Comparison of ENCODE assay signal across 16 mouse cellular contexts in genomic region chr2:131499290-131499845, GRCm38 (mm10). TPM values are rescaled to one million over a fixed set of nuclear protein-coding genes. Genes with fewer than 3 reads are reported as not detected.
DNase-seq lines count a peak whose midpoint lies in the region; ATAC-seq and TF ChIP-seq lines count a peak whose summit lies in the region.
"Had no signal": no experiment of that assay in that cellular context is flagged by ENCODE, and none has a peak within 500 bp of the region (broad histone marks: within the 10 kb centered on the region; RNA-seq: fewer than 3 reads in every experiment).

No protein-coding gene starts in this region.

- no peaks in the 10 kb centered on the region for H3K9me3 ChIP-seq in kidney, embryonic 16.5 days (ENCODE audit: low read length)
- H3K9me3 ChIP-seq in midbrain, embryonic 13.5 days, result no peaks in the 10 kb centered on the region
- H3K9me3 ChIP-seq in midbrain, postnatal 0 days (ENCODE audit: low read length), result no peaks in the 10 kb centered on the region
- no peaks in the 10 kb centered on the region for H3K9me3 ChIP-seq in liver, postnatal 0 days (ENCODE audit: low read length)
- H3K9me3 ChIP-seq: embryonic facial prominence, embryonic 12.5 days; forebrain, embryonic 10.5 days; hindbrain, embryonic 10.5 days; lung, embryonic 15.5 days had no signal

- no peak overlapping the region for H3K9ac ChIP-seq in kidney, embryonic 16.5 days (replicated peaks; ENCODE audit: low read length)
- no peak overlapping the region for H3K9ac ChIP-seq in midbrain, embryonic 13.5 days (replicated peaks)
- no peak overlapping the region for H3K9ac ChIP-seq in midbrain, postnatal 0 days (replicated peaks; ENCODE audit: low read length, poor library complexity, severe bottlenecking)
- 0 out of 2 replicates have a peak overlapping the region, but pooled peaks have one; percentile 11 for H3K9ac ChIP-seq in liver, postnatal 0 days (replicated peaks)
- H3K9ac ChIP-seq: embryonic facial prominence, embryonic 12.5 days; lung, embryonic 15.5 days had no signal

- H3K27me3 ChIP-seq in kidney, embryonic 16.5 days (ENCODE audit: insufficient read depth, low read length), result no peaks in the 10 kb centered on the region
- H3K27me3 ChIP-seq in midbrain, embryonic 13.5 days, result no peaks in the 10 kb centered on the region
- H3K27me3 ChIP-seq in midbrain, postnatal 0 days (ENCODE audit: insufficient read depth, low read length), result no peaks in the 10 kb centered on the region
- H3K27me3 ChIP-seq in liver, postnatal 0 days (ENCODE audit: insufficient read depth, low read length), result no peaks in the 10 kb centered on the region
- H3K27me3 ChIP-seq: embryonic facial prominence, embryonic 12.5 days; lung, embryonic 15.5 days had no signal

- H3K4me2 ChIP-seq in kidney, embryonic 16.5 days (replicated peaks; ENCODE audit: low read depth, low read length), result no peak overlapping the region
- no peak overlapping the region for H3K4me2 ChIP-seq in midbrain, embryonic 13.5 days (replicated peaks)
- no peak overlapping the region for H3K4me2 ChIP-seq in midbrain, postnatal 0 days (ENCODE audit: low read depth, low read length, poor library complexity, severe bottlenecking)
- peak overlapping the region; percentile 13; the same call in 1 of the 2 replicates for H3K4me2 ChIP-seq in liver, postnatal 0 days (ENCODE audit: low read depth, low read length)
- H3K4me2 ChIP-seq: embryonic facial prominence, embryonic 12.5 days; lung, embryonic 15.5 days had no signal

- no peak for ATAC-seq in kidney, embryonic 16.5 days (ENCODE audit: low FRiP score, low TSS enrichment)
- ATAC-seq in midbrain, embryonic 13.5 days, result peak; percentile 28; the same call in 1 of the 2 replicates
- no peak for ATAC-seq in midbrain, postnatal 0 days (ENCODE audit: low FRiP score)
- ATAC-seq in liver, postnatal 0 days, result no peak

- 78% methylated on average over 5 of the region's 5 CpGs for WGBS in kidney, embryonic 16.5 days
- WGBS in midbrain, embryonic 13.5 days, result 78% methylated on average over 5 of the region's 5 CpGs
- WGBS in midbrain, postnatal 0 days, result 77% methylated on average over 5 of the region's 5 CpGs
- 69% methylated on average over 5 of the region's 5 CpGs for WGBS in liver, postnatal 0 days (ENCODE audit: insufficient replicate concordance)

- H3K36me3 ChIP-seq in kidney, embryonic 16.5 days (ENCODE audit: insufficient read depth, low read length), result no peaks in the 10 kb centered on the region
- no peaks in the 10 kb centered on the region for H3K36me3 ChIP-seq in midbrain, embryonic 13.5 days
- H3K36me3 ChIP-seq in midbrain, postnatal 0 days (ENCODE audit: insufficient read depth, low read length), result no peaks in the 10 kb centered on the region
- H3K36me3 ChIP-seq in liver, postnatal 0 days (replicated peaks; ENCODE audit: insufficient read depth, low read length), result peaks cover 4% of the 10 kb centered on the region; the same call in 1 of the 2 replicates
- H3K36me3 ChIP-seq: embryonic facial prominence, embryonic 12.5 days; forebrain, embryonic 10.5 days; hindbrain, embryonic 10.5 days; lung, embryonic 15.5 days had no signal

- DNase-seq in heart, adult 11 months, result peak; percentile 97
- DNase-seq in heart, postnatal 25 days (ENCODE audit: low spot score), result no peak
- peak; percentile 30 to 56 for DNase-seq in kidney, postnatal 36 days
- no peak for DNase-seq in midbrain, postnatal 0 days (ENCODE audit: low spot score)
- DNase-seq in liver, postnatal 0 days, result no peak
- DNase-seq in spleen, adult 12 weeks (ENCODE audit: low spot score), result no peak
- DNase-seq: cerebellum, adult 11 months; left cerebral cortex, postnatal 4 days; right cerebral cortex, postnatal 4 days; thymus, adult 2 months had no signal

- no peak for TF ChIP-seq CTCF in midbrain, postnatal 0 days (IDR thresholded peaks at IDR 0.05)
- no peak for TF ChIP-seq CTCF in liver, postnatal 0 days (IDR thresholded peaks at IDR 0.05; ENCODE audit: low read depth)

- TF ChIP-seq EP300 in liver, postnatal 0 days (IDR thresholded peaks at IDR 0.05; ENCODE audit: low read depth), result no peak

- no peak overlapping the region for H3K4me3 ChIP-seq in kidney, embryonic 16.5 days (ENCODE audit: low read length)
- H3K4me3 ChIP-seq in midbrain, embryonic 13.5 days (replicated peaks), result no peak overlapping the region
- no peak overlapping the region for H3K4me3 ChIP-seq in midbrain, postnatal 0 days (ENCODE audit: low read depth, low read length)
- no peak overlapping the region for H3K4me3 ChIP-seq in liver, postnatal 0 days (ENCODE audit: low read depth, low read length)
- H3K4me3 ChIP-seq: embryonic facial prominence, embryonic 12.5 days; forebrain, embryonic 10.5 days; hindbrain, embryonic 10.5 days; lung, embryonic 15.5 days had no signal

- H3K27ac ChIP-seq in kidney, embryonic 16.5 days (ENCODE audit: low read length), result no peak overlapping the region
- no peak overlapping the region for H3K27ac ChIP-seq in midbrain, embryonic 13.5 days
- H3K27ac ChIP-seq in midbrain, postnatal 0 days (ENCODE audit: low read depth, low read length), result no peak overlapping the region
- peak overlapping the region; percentile 7; the same call in 1 of the 2 replicates for H3K27ac ChIP-seq in liver, postnatal 0 days (ENCODE audit: low read depth)
- H3K27ac ChIP-seq: embryonic facial prominence, embryonic 12.5 days; forebrain, embryonic 10.5 days; hindbrain, embryonic 10.5 days; lung, embryonic 15.5 days had no signal

- intact Hi-C loops in heart, postnatal 25 days (cut with DNase I), result loop anchor here (5.0 kb wide), 1 partner anchor 37 kb away; no protein-coding TSS in a partner anchor

- H3K4me1 ChIP-seq in kidney, embryonic 16.5 days (ENCODE audit: insufficient read depth, low read length), result no peaks in the 10 kb centered on the region; the same call in 1 of the 2 replicates
- H3K4me1 ChIP-seq in midbrain, embryonic 13.5 days (replicated peaks), result peaks cover 30% of the 10 kb centered on the region
- H3K4me1 ChIP-seq in midbrain, postnatal 0 days (ENCODE audit: insufficient read depth, low read length), result 0 out of 2 replicates have a peak, but pooled peaks cover 7% of the 10 kb centered on the region
- H3K4me1 ChIP-seq in liver, postnatal 0 days (ENCODE audit: insufficient read depth), result peaks cover 59% of the 10 kb centered on the region

RNA-seq across cellular contexts. Expression of gene Smox, which starts 8.1 kb away (rescaled TPM):
- 10 to 100 TPM; 27.4 to 30.6 TPM for total RNA-seq in heart, postnatal 25 days (2021)
- polyA plus RNA-seq in kidney, embryonic 16.5 days (2015; fragmentation: Nextera tagmentation; extraction: Ambion mirVana), result 39.1 and 39.7 TPM in 2 replicates
- polyA plus RNA-seq in midbrain, embryonic 13.5 days (2015; fragmentation: Nextera tagmentation; extraction: Ambion mirVana), result 45.5 and 46.5 TPM in 2 replicates
- 77.6 and 84.2 TPM in 2 replicates for total RNA-seq in midbrain, postnatal 0 days (2014; rRNA removed)
- polyA plus RNA-seq in midbrain, postnatal 0 days (2015; fragmentation: Nextera tagmentation; extraction: Ambion mirVana), result 65.6 and 73.6 TPM in 2 replicates
- polyA plus RNA-seq in liver, postnatal 0 days (2015; fragmentation: Nextera tagmentation; extraction: Ambion mirVana), result 56.7 and 60.8 TPM in 2 replicates

Comparison
In these comparisons a context has a peak if more than half of its experiments do, and no peak if none do; other contexts are left out.
1. DNase-seq: peak in heart, adult 11 months (single experiment) and kidney, postnatal 36 days (2 of 2); none in heart, postnatal 25 days (single experiment), midbrain, postnatal 0 days (single experiment), liver, postnatal 0 days (single experiment) and spleen, adult 12 weeks (single experiment).